Mouse (Mus musculus) frontal cortex, postnatal 36 days (tissue): ENCODE results near the gene Akr1c13.
"Not testable (repeated sequence)": the region's sequence is repeated elsewhere in the genome, so short reads cannot be mapped to it uniquely, and the experiment has no call there.

Experiments
- DNase-seq, 2 experiments: peaks; one replicate each; pipeline ENCODE4 v3.0.0; 2022; ENCODE audit warnings: low spot score in 2 of 2

Gene Akr1c13

GRCm38 (mm10) chr13:4190904-4191303 is at the start of gene Akr1c13:
Gene Akr1c13, plus strand, starts transcription at chr13:4191150.
- DNase-seq: no peak

GRCm38 (mm10) chr13:4144261-4144660 is 46.7 kb upstream of the Akr1c13 start:
- DNase-seq: no peak

- peak; percentile 56 to 75 for DNase-seq
Measured at GRCm38 (mm10) chr13:4150518-4150917, 40.4 kb upstream of the Akr1c13 start, which contains the start of gene Akr1c18. Gene Akr1c18, minus strand, starts transcription at chr13:4150654.

- no peak for DNase-seq
Measured at GRCm38 (mm10) chr13:4152908-4153307, 38.0 kb upstream of the Akr1c13 start.

- DNase-seq: no peak
Measured at GRCm38 (mm10) chr13:4153593-4153992, 37.4 kb upstream of the Akr1c13 start.

GRCm38 (mm10) chr13:4155286-4155685 is 35.7 kb upstream of the Akr1c13 start:
- no peak for DNase-seq

GRCm38 (mm10) chr13:4168006-4168405 is 22.9 kb upstream of the Akr1c13 start:
- no peak for DNase-seq

GRCm38 (mm10) chr13:4172978-4173377 is 18.0 kb upstream of the Akr1c13 start:
- DNase-seq: no peak

- not testable (repeated sequence) for DNase-seq
Measured at GRCm38 (mm10) chr13:4181321-4181720, 9.6 kb upstream of the Akr1c13 start.

- DNase-seq: no peak
Measured at GRCm38 (mm10) chr13:4183116-4183515, 7.8 kb upstream of the Akr1c13 start.

- not testable (repeated sequence) for DNase-seq
Measured at GRCm38 (mm10) chr13:4186641-4187411, 4.1 kb upstream of the Akr1c13 start.

GRCm38 (mm10) chr13:4188174-4188573 is 2.8 kb upstream of the Akr1c13 start:
- DNase-seq: peak in 1 of 2 experiments; percentile 11

- no peak for DNase-seq
Measured at GRCm38 (mm10) chr13:4192511-4192910, 1.6 kb downstream of the Akr1c13 start.

- no peak for DNase-seq
Measured at GRCm38 (mm10) chr13:4206147-4206903, 15.4 kb downstream of the Akr1c13 start.

- no peak for DNase-seq
Measured at GRCm38 (mm10) chr13:4211560-4212299, 20.8 kb downstream of the Akr1c13 start.

- no peak for DNase-seq
Measured at GRCm38 (mm10) chr13:4212309-4212708, 21.4 kb downstream of the Akr1c13 start.

GRCm38 (mm10) chr13:4215496-4215895 is 24.5 kb downstream of the Akr1c13 start:
- DNase-seq: not testable (repeated sequence)

- no peak for DNase-seq
Measured at GRCm38 (mm10) chr13:4228441-4228840, 37.5 kb downstream of the Akr1c13 start, which contains the start of gene Akr1c19. Gene Akr1c19, plus strand, starts transcription at chr13:4228700.

- no peak for DNase-seq
Measured at GRCm38 (mm10) chr13:4230841-4231623, 40.1 kb downstream of the Akr1c13 start.

- DNase-seq: no peak
Measured at GRCm38 (mm10) chr13:4233135-4233534, 42.2 kb downstream of the Akr1c13 start.

- DNase-seq: no peak
Measured at GRCm38 (mm10) chr13:4233536-4234172, 42.7 kb downstream of the Akr1c13 start.
